Mouse (Mus musculus): ENCODE results near the gene Sept9.

GRCm38 (mm10) chr11:117309108-117309917 is 109.9 kb downstream of the Sept9 start:
- TF ChIP-seq CTCF (IDR thresholded peaks at IDR 0.05; ENCODE audit: extremely low read depth, insufficient read depth, low read length) (no peak), POLR2A (IDR thresholded peaks at IDR 0.05; ENCODE audit: extremely low read depth, insufficient read depth, low read length) (no peak)

All from cortical plate, adult 2 months (tissue).